Mouse (Mus musculus): ENCODE measurements at regions not wholly inside any gene's neighbourhood (a gene's known extent, or its start where the extent isn't known, plus 50 kb on each side); places are given as distances from the start of the nearest gene placed in this dataset.

DNA sequence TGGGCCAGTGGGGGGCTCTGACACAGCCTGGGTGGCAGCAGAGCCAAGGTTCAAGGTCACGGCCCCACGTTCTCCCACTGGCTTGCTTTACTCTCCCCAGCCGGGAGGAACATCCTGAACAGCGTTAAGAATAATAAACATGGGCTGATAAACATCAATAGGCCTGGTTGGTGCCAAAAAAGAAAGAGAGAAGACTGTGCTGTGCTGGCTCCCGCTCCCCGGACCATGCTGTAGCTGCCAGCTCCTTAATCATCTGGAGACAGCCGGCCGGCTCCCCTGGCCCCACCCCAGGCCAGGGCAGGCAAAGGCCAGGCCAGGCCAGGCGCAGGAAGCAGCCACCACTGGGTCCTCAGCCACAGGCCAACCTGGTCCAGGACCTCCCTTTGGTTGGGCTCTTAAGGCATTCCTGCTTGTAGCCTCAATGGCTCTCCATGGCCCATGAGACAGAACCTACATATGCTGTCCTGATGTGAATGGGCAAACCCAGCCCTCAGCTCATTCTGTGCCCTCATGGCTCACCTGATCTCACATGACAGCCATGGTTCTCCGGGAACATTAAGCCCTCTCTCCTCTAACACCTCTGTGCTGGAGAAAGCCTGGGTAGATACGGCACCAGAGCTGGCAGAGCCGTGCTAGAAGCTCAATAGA is 262.3 kb downstream of the Dysf start:
- no peak for TF ChIP-seq CTCF (IDR thresholded peaks at IDR 0.05; ENCODE audit: borderline replicate concordance, extremely low read depth, insufficient read depth, insufficient read length)
- no peak for TF ChIP-seq POLR2A (IDR thresholded peaks at IDR 0.05; ENCODE audit: borderline replicate concordance, extremely low read depth, insufficient read depth, insufficient read length, poor library complexity, severe bottlenecking)
- no peak for DNase-seq (ENCODE audit: low read depth)

DNA sequence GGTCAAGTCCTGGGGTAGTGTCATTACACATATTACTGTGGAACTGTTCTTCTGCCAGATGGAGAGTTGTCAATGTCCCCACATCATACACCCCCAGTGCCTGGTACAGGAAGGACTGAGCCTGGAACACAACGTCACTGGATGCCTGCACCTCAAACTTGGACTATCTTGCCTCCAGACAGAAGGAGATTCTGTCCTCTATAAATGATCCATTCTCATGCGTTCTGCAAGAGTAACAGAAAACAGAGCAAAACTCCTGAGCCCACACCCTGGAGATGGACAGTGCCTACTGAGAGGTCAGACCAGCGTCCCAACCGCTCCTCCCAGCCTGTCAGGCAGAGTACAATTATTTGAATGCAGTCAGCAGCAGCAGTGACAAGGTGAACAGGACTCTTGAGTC is 261.1 kb downstream of the Dysf start:
- no peak for DNase-seq (ENCODE audit: low read depth)
- TF ChIP-seq CTCF (IDR thresholded peaks at IDR 0.05; ENCODE audit: borderline replicate concordance, extremely low read depth, insufficient read depth, insufficient read length) (no peak), POLR2A (IDR thresholded peaks at IDR 0.05; ENCODE audit: borderline replicate concordance, extremely low read depth, insufficient read depth, insufficient read length, poor library complexity, severe bottlenecking) (no peak)

DNA sequence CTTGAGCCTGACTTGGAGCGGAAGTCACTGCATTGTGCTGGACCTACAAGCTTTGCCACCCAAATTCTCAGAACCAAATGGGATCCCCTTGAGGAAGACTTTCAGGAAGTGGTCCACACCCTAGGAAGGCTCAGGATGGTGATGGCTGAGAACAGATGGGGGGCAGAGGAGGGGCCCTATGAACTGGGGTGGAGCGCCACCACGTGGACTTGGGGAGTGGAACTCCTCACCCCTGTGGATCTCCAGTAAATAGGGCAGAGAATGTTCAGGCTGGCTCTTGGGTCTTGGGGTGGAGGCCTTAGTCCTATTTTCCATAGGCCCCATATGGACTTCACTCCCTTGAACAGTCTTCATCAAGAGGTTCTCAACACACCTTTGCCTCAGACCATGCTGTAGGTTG is 260.6 kb downstream of the Dysf start:
- TF ChIP-seq CTCF (IDR thresholded peaks at IDR 0.05; ENCODE audit: borderline replicate concordance, extremely low read depth, insufficient read depth, insufficient read length) (no peak), POLR2A (IDR thresholded peaks at IDR 0.05; ENCODE audit: borderline replicate concordance, extremely low read depth, insufficient read depth, insufficient read length, poor library complexity, severe bottlenecking) (no peak)
- DNase-seq (ENCODE audit: low read depth) = no peak

DNA sequence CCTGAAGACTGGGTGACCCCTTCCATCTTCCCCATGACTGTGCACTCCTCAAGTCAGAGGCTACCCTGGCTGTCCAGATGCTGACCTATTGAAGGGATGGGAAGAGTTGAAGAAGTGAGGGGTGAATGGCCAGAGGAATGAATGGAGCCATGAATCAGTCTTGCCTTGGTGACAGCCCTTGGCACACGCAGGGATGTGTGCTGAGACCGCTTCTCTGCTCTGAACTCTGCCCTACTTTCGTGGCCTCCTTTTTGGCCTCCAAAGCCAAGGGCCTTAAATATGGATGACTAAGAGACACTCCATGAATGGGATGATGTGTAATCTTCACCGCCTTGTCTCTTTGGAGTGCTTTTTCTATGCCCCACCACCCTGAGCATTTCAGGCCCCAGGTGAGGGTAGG is 259.7 kb downstream of the Dysf start:
- no peak for TF ChIP-seq CTCF (IDR thresholded peaks at IDR 0.05; ENCODE audit: borderline replicate concordance, extremely low read depth, insufficient read depth, insufficient read length)
- TF ChIP-seq POLR2A (IDR thresholded peaks at IDR 0.05; ENCODE audit: borderline replicate concordance, extremely low read depth, insufficient read depth, insufficient read length, poor library complexity, severe bottlenecking) = no peak
- no peak for DNase-seq (ENCODE audit: low read depth)

DNA sequence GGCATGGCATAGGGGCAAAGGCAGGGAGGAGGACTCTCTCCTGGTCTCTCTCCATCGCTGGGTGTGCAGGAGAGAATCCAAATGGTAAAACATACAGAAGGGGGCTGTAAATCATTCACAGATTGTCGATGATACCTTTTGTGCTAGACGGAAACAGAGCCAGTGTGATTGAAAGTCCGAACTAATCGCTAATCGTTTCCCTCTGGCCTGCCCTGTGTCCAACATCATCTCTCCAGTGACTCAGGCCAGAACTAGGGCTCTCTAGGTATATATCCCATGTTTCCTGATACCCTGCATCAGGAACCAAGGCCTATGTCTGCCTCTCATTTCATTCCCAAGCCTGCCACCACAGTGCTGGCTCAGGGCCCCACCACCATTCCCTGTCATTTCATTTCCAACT is 259.1 kb downstream of the Dysf start:
- DNase-seq (ENCODE audit: low read depth) = no peak
- TF ChIP-seq CTCF (IDR thresholded peaks at IDR 0.05; ENCODE audit: borderline replicate concordance, extremely low read depth, insufficient read depth, insufficient read length) (no peak), POLR2A (IDR thresholded peaks at IDR 0.05; ENCODE audit: borderline replicate concordance, extremely low read depth, insufficient read depth, insufficient read length, poor library complexity, severe bottlenecking) (no peak)

DNA sequence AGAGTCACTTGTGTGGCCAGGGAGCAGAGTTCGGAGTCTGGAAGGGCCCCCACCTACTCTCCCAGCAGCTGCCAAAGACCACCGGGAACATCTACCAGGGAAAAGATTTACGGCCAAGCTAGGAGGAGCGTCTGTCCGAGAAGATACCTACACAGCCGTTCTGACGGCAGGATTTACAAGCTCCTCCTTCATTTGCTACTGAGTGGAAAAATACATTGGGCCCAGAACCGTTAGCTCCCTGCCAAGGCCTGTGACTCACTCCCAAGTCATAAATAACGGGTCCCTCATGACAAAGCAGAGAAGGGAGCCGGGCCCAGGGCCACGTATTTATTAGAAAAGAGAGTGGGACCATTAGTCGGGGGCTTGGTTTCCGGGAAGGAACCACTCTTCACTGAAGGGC is 258.3 kb downstream of the Dysf start:
- DNase-seq (ENCODE audit: low read depth) = peak; percentile 9
- TF ChIP-seq CTCF (IDR thresholded peaks at IDR 0.05; ENCODE audit: borderline replicate concordance, extremely low read depth, insufficient read depth, insufficient read length) (no peak), POLR2A (IDR thresholded peaks at IDR 0.05; ENCODE audit: borderline replicate concordance, extremely low read depth, insufficient read depth, insufficient read length, poor library complexity, severe bottlenecking) (no peak)

DNA sequence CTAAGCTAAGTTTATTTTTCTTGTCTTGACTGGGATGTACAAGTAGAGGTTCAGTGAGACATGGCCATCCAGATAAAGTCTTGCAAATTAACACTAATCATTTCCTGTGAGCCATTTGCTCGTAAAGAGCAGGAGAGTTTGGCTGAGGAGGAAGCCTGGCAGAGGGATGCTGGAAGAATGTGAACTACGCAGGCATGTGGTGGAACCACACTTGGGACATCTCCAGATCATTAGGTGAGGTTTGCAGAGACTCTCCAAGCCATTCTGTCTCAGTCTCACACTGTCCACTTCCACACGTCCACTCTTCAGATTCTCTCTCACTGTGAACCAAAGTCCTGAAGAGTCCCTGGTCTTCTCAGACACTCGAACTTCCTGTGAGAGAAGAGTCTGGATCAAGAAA is 256.3 kb downstream of the Dysf start:
- DNase-seq (ENCODE audit: low read depth) = no peak
- TF ChIP-seq CTCF (IDR thresholded peaks at IDR 0.05; ENCODE audit: borderline replicate concordance, extremely low read depth, insufficient read depth, insufficient read length) = no peak
- no peak for TF ChIP-seq POLR2A (IDR thresholded peaks at IDR 0.05; ENCODE audit: borderline replicate concordance, extremely low read depth, insufficient read depth, insufficient read length, poor library complexity, severe bottlenecking)

DNA sequence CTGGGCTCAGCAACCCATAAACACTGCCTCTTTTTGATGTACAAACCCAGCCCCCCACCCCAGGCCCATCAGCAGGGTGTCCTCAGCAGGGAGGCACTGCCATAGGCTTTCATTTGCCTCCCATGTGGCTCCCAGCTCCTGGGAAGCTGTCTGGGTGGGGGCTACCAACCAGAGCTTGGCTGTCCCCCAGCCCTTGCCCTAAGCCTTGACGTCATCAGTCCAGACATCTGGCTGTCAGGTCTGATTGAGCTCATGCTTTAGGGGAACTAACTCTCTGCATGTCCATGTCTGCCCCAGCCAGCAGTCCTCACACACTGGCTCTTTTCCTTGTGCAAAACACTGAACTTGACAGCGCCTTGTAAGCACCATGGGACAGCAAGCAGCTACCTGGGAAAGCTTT is 255.3 kb downstream of the Dysf start:
- DNase-seq (ENCODE audit: low read depth) = no peak

DNA sequence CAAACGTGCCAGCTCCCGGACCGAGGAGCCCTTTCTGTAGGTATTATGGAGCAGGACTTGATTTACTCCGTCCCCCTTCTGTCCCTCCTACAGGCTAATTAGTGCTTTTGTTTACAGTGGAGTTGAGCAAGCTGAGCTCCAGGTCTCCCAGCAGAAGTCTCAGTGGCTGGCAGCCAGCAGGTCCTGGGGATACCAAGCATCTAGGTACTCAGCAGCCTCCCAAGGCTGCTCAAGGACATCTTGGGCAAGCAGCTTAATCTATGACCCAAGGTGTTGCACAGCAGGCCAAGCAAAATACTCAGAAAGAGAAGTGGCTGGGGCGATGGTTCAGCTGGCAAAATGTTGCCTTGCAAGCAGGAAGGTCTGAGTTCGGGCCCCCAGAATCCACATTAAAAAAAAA is 254.4 kb downstream of the Dysf start:
- DNase-seq (ENCODE audit: low read depth) = peak; percentile 7
- TF ChIP-seq CTCF (IDR thresholded peaks at IDR 0.05; ENCODE audit: borderline replicate concordance, extremely low read depth, insufficient read depth, insufficient read length) = no peak
- TF ChIP-seq POLR2A (IDR thresholded peaks at IDR 0.05; ENCODE audit: borderline replicate concordance, extremely low read depth, insufficient read depth, insufficient read length, poor library complexity, severe bottlenecking) = no peak

More for the DNA sequence above, 255.3 kb downstream of the Dysf start:
- no peak for TF ChIP-seq CTCF (IDR thresholded peaks at IDR 0.05; ENCODE audit: borderline replicate concordance, extremely low read depth, insufficient read depth, insufficient read length)
- TF ChIP-seq POLR2A (IDR thresholded peaks at IDR 0.05; ENCODE audit: borderline replicate concordance, extremely low read depth, insufficient read depth, insufficient read length, poor library complexity, severe bottlenecking) = no peak

DNA sequence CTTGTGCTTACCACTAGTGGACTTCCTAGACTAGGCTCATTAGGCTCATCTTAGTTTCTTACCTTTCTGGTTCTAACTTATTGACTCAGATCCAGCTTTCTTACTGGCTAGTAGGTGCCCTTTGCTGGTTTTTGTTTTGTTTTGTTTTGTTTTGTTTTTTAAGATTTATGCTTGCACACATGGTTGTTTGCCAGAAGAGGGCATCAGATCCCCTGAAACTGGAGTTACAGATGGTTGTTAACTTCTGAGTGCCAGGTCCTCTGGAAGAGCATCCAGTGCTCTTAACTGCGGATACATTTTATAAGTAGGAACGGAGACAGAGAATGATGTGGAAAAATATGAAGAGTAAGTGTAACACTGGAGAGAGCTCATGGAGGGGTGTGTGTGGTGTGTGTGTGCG is 253.1 kb downstream of the Dysf start:
- DNase-seq (ENCODE audit: low read depth) = peak; percentile 5
- TF ChIP-seq POLR2A (IDR thresholded peaks at IDR 0.05; ENCODE audit: borderline replicate concordance, extremely low read depth, insufficient read depth, insufficient read length, poor library complexity, severe bottlenecking) (no peak), CTCF (IDR thresholded peaks at IDR 0.05; ENCODE audit: borderline replicate concordance, extremely low read depth, insufficient read depth, insufficient read length) (no peak)
